Mouse (Mus musculus) thymus, postnatal 36 days (tissue): ENCODE measurements around the gene Olfr175-ps1.

Experiments used
- DNase-seq, 2 experiments: peaks; one replicate each; pipeline ENCODE4 v3.0.0; 2022; ENCODE audit warnings: mixed read lengths in 2 of 2

Olfr175-ps1 gene

DNA sequence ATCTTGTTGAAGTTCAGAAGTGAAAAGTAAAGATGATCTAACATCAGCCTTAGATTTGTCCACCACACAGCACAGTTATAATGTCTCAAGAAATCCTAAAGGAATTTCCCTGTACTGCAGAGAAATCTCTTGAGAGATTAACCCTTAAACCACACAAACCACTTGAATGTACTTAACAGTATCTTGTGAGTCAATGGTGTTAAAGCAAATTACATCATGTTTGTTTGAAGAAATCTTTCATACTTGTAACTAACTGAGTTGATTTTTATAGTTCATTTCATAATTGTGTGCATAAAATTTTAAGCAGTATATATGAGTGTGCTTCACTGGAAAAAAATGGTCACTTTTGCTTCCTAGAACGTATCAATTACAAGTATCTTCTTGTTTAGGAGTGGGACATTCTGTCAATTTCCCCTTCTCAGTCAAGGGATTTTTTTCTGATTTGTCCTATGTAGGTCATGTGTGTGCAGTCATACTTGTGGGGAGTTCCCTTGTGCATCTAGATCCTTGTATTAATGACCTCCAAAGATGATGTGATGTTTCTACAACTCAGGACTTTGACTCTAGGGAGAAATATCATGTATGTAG is at the start of gene Olfr175-ps1:
Gene Olfr175-ps1 (minus strand): TSS at position 51 of the 588 bp plus-strand sequence.
- no peak for DNase-seq

DNA sequence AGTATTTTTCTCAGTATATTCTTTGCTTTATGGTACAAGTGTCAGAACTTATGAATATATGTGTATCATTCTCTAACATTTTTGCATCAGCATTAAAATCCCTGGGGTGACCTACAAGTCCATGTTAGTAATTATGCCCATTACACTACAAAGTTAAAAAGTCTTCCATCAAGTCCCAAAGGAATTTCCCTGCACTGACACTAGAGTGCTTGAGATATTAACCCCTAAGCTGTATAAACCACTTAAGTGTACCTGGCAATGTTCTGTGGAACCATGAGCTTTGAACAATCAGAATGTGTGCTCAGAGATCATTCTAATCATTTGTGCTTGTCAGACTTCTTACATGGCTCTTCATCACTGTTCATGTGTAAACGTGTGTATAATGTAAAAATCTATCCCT is 48.1 kb upstream of the Olfr175-ps1 start, which contains the start of gene Olfr177:
Gene Olfr177 (minus strand): TSS at position 101 of the 400 bp plus-strand sequence.
- no peak for DNase-seq

DNA sequence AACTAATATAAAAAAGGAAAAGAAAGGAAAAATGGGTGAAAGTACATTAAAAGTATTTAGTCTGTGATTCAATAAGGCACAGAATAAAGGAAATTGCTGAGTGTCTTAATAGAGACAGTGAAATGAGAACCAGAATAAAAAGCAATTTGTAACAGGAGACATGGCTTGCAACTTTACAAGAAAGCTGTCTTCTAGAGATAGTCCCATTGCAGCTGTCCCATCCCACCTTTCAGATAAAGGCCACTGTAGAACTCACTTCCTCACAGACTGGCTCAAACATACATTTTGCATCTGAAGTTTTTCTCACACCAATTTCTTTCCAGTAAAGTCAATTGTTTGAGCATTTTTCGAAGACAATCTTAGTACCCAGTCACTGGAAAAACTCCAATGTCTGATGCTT is 34.9 kb upstream of the Olfr175-ps1 start:
- DNase-seq = no peak

DNA sequence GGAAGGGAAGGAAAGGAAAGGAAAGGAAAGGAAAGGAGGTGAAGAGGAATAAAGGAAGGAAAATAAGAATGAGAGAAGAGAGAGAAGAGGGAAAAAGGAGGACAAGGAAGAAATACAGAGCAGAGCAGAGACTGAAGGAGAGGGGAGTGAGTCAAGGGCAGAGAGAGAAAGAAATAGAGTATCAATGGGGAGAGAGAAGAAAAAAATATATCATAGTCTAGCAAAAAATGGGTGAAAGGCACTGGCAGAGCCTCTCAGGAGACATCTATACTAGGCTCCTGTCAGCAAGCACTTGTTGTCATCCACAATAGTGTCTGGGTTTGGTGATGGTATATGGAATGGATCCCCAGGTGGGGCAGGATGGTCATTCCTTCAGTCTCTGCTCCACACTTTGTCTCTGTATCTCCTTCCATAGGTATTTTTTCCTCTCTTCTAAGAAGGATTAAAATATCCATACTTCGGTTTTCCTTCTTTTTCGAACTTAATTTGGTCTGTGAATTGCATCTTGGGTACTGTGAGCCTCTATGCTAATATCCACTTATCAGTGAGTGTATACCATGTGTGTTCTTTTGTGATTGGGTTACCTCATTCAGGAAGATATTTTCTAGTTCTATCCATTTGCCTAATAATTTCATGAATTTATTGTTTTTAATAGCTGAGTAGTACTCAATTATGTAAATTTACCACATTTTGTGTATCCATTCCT is 33.6 kb upstream of the Olfr175-ps1 start:
- no peak for DNase-seq

DNA sequence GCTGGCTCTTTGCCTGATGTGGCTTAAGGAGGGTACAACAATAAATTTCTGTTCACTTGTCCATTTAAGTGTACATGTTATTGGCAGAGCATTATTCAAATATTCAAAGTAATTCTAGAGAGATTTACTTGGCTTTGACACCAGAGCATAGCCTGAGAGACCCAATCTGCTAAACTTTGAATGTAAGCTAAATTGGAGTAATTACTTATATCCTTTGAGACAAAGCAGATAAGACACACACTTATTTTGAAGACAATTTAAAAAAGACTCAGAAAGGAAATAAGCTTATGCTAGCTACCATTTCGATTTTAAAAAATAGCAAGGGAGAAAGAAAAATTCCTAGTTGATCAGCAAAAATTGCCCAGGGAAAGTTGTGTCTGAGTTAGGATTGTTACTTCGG is 26.4 kb downstream of the Olfr175-ps1 start, which contains the start of gene Olfr173:
Gene Olfr173 (minus strand): TSS at position 101 of the 400 bp plus-strand sequence.
- no peak for DNase-seq
